Mouse (Mus musculus) adrenal gland, adult (tissue): ENCODE data around the gene 1700037H04Rik.

Source experiments
- DNase-seq, 2 experiments: peaks; one replicate each; pipeline ENCODE4 v3.0.0; 2022 to 2023; ENCODE audit warnings: low spot score in 1 of 2; ENCODE audit not compliant: inconsistent age in 2 of 2

Gene 1700037H04Rik

GRCm38 (mm10) chr2:131147043-131147365 is 12.9 kb downstream of the 1700037H04Rik start:
- no peak for DNase-seq

GRCm38 (mm10) chr2:131146193-131147042 is 13.5 kb downstream of the 1700037H04Rik start:
- DNase-seq, result no peak

GRCm38 (mm10) chr2:131145536-131145935 is 14.3 kb downstream of the 1700037H04Rik start:
- DNase-seq, result no peak

- DNase-seq, result no peak
These were observed 14.8 kb downstream of the 1700037H04Rik start for GRCm38 (mm10) chr2:131145121-131145520.

- no peak for DNase-seq
These were observed 16.7 kb downstream of the 1700037H04Rik start for GRCm38 (mm10) chr2:131143007-131143780.

GRCm38 (mm10) chr2:131142592-131142991 is 17.3 kb downstream of the 1700037H04Rik start:
- DNase-seq, result peak; percentile 73 to 89

GRCm38 (mm10) chr2:131141336-131141986 is 18.4 kb downstream of the 1700037H04Rik start:
- peak in 1 of 2 experiments; percentile 7 for DNase-seq

- DNase-seq, result peak in 1 of 2 experiments; percentile 3
These were observed 19.4 kb downstream of the 1700037H04Rik start for GRCm38 (mm10) chr2:131140533-131140905.

GRCm38 (mm10) chr2:131139886-131140532 is 19.9 kb downstream of the 1700037H04Rik start:
- DNase-seq, result peak in 1 of 2 experiments; percentile 4

GRCm38 (mm10) chr2:131139287-131139686 is 20.6 kb downstream of the 1700037H04Rik start:
- no peak for DNase-seq

GRCm38 (mm10) chr2:131138760-131139159 is 21.1 kb downstream of the 1700037H04Rik start:
- no peak for DNase-seq

GRCm38 (mm10) chr2:131138296-131138695 is 21.6 kb downstream of the 1700037H04Rik start:
- DNase-seq, result peak in 1 of 2 experiments; percentile 1

GRCm38 (mm10) chr2:131135521-131136139 is 24.3 kb downstream of the 1700037H04Rik start:
- peak; percentile 3 to 19 for DNase-seq

GRCm38 (mm10) chr2:131134826-131135400 is 25.0 kb downstream of the 1700037H04Rik start:
- peak; percentile 4 to 18 for DNase-seq

- peak; percentile 30 to 67 for DNase-seq
These were observed 25.5 kb downstream of the 1700037H04Rik start for GRCm38 (mm10) chr2:131134381-131134780.

- no peak for DNase-seq
These were observed 26.8 kb downstream of the 1700037H04Rik start, which contains the start of gene Gm11037 for GRCm38 (mm10) chr2:131132930-131133547. TSS of gene Gm11037 (plus strand) at chr2:131133497.

GRCm38 (mm10) chr2:131132111-131132888 is 27.6 kb downstream of the 1700037H04Rik start:
- peak in 1 of 2 experiments; percentile 18 for DNase-seq

GRCm38 (mm10) chr2:131130849-131131248 is 29.0 kb downstream of the 1700037H04Rik start:
- no peak for DNase-seq

GRCm38 (mm10) chr2:131129836-131130235 is 30.0 kb downstream of the 1700037H04Rik start:
- DNase-seq, result peak in 1 of 2 experiments; percentile 2
